Mouse (Mus musculus): ENCODE measurements around the gene Tmem161a.
"Not testable (repeated sequence)": the region's sequence is repeated elsewhere in the genome, so short reads cannot be mapped to it uniquely, and the experiment has no call there.

DNA sequence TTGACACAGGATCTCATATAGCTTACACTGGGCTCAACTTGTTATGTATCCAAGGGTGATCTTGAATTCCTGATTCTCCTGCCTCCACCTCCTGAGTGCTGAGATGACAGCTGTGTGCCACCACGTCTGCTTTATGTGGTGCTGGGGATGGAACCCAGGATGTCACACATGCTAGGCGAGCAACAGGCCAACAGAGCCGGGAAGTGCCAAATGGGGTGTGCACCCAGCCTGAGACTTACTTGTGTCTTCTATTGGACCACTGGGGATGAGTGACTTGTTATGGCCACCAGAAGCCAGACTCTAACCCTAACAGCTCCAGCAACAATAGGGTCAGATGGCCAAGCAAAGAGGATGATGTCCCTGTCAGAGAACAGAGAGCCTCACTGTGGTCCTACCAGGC lies 44.0 kb downstream of the Tmem161a start:
- TF ChIP-seq EP300, CTCF (IDR thresholded peaks at IDR 0.05; ENCODE audit: low read depth): not testable (repeated sequence)
